Mouse (Mus musculus): ENCODE results near the gene Letmd1. TPM values are rescaled to one million over a fixed set of nuclear protein-coding genes. Genes with fewer than 3 reads are reported as not detected.
"Not testable (repeated sequence)": the region's sequence is repeated elsewhere in the genome, so short reads cannot be mapped to it uniquely, and the experiment has no call there.

The Letmd1 gene
- polyA plus RNA-seq, 1 experiment from 2014 or later, result 44.7 TPM

- 91% methylated on average over 3 of the region's 3 CpGs for WGBS
- ATAC-seq, result no peak
- H3K27ac ChIP-seq, result no peak overlapping the region
- no peak overlapping the region for H3K4me2 ChIP-seq
- H3K4me1 ChIP-seq, result peaks cover 19% of the 10 kb centered on the region
- peaks cover 91% of the 10 kb centered on the region for H3K36me3 ChIP-seq (ENCODE audit: poor library complexity, severe bottlenecking)
- no peak overlapping the region for H3K4me3 ChIP-seq
- H3K27me3 ChIP-seq, result no peaks in the 10 kb centered on the region
- H3K9ac ChIP-seq, result no peak overlapping the region
- no peaks in the 10 kb centered on the region for H3K9me3 ChIP-seq (replicated peaks)
Observed at GRCm38 (mm10) chr15:100485576-100485975, 16.8 kb downstream of the Letmd1 start.

GRCm38 (mm10) chr15:100486450-100486849, 17.6 kb downstream of the Letmd1 start:
- Histone ChIP-seq H3K4me3 (no peak overlapping the region), H3K9ac (no peak overlapping the region), H3K9me3 (replicated peaks) (no peaks in the 10 kb centered on the region), H3K27ac (no peak overlapping the region), H3K4me1 (peaks cover 27% of the 10 kb centered on the region), H3K27me3 (no peaks in the 10 kb centered on the region), H3K36me3 (ENCODE audit: poor library complexity, severe bottlenecking) (peaks cover 82% of the 10 kb centered on the region), H3K4me2 (no peak overlapping the region)
- WGBS, result 17% methylated on average over 7 of the region's 7 CpGs
- no peak for ATAC-seq

- Histone ChIP-seq H3K27ac (no peak overlapping the region), H3K27me3 (no peaks in the 10 kb centered on the region), H3K4me3 (no peak overlapping the region), H3K9me3 (replicated peaks) (no peaks in the 10 kb centered on the region), H3K4me1 (peaks cover 33% of the 10 kb centered on the region), H3K9ac (no peak overlapping the region), H3K4me2 (no peak overlapping the region), H3K36me3 (ENCODE audit: poor library complexity, severe bottlenecking) (peaks cover 76% of the 10 kb centered on the region)
- 93% methylated on average over 2 of the region's 2 CpGs for WGBS
- ATAC-seq, result no peak
Observed at GRCm38 (mm10) chr15:100487050-100487449, 18.2 kb downstream of the Letmd1 start.

GRCm38 (mm10) chr15:100488297-100488696, 19.5 kb downstream of the Letmd1 start:
- WGBS, result 89% methylated on average over 1 of the region's 1 CpGs
- H3K9ac ChIP-seq; H3K4me3 ChIP-seq; H3K27ac ChIP-seq; H3K9me3 ChIP-seq (replicated peaks); ATAC-seq; H3K27me3 ChIP-seq; H3K4me2 ChIP-seq: not testable (repeated sequence)
- Histone ChIP-seq H3K4me1 (peaks cover 46% of the 10 kb centered on the region), H3K36me3 (ENCODE audit: poor library complexity, severe bottlenecking) (peaks cover 63% of the 10 kb centered on the region)

- Histone ChIP-seq H3K9me3 (replicated peaks) (no peaks in the 10 kb centered on the region), H3K36me3 (ENCODE audit: poor library complexity, severe bottlenecking) (peaks cover 54% of the 10 kb centered on the region), H3K27ac (no peak overlapping the region), H3K4me3 (no peak overlapping the region), H3K9ac (no peak overlapping the region), H3K27me3 (no peaks in the 10 kb centered on the region), H3K4me2 (no peak overlapping the region), H3K4me1 (peaks cover 55% of the 10 kb centered on the region)
- no peak for ATAC-seq
- 89% methylated on average over 15 of the region's 15 CpGs for WGBS
Observed at GRCm38 (mm10) chr15:100489263-100489662, 20.4 kb downstream of the Letmd1 start.

- H3K9ac ChIP-seq, result no peak overlapping the region
- peak overlapping the region; percentile 81 for H3K4me2 ChIP-seq
- no peak overlapping the region for H3K27ac ChIP-seq
- WGBS, result 68% methylated on average over 9 of the region's 9 CpGs
- peaks cover 52% of the 10 kb centered on the region for H3K4me1 ChIP-seq
- ATAC-seq, result no peak
- no peaks in the 10 kb centered on the region for H3K27me3 ChIP-seq
- H3K36me3 ChIP-seq (ENCODE audit: poor library complexity, severe bottlenecking), result peaks cover 28% of the 10 kb centered on the region
- H3K4me3 ChIP-seq, result no peak overlapping the region
- no peaks in the 10 kb centered on the region for H3K9me3 ChIP-seq (replicated peaks)
Observed at GRCm38 (mm10) chr15:100491966-100492365, 23.1 kb downstream of the Letmd1 start.

GRCm38 (mm10) chr15:100494647-100495046, 25.8 kb downstream of the Letmd1 start:
- H3K4me2 ChIP-seq, result peak overlapping the region; percentile 81
- peak overlapping the region; percentile 98 for H3K27ac ChIP-seq
- H3K27me3 ChIP-seq, result no peaks in the 10 kb centered on the region
- peaks cover under 1% of the 10 kb centered on the region; the same call in 1 of the 2 replicates for H3K36me3 ChIP-seq (ENCODE audit: poor library complexity, severe bottlenecking)
- no peaks in the 10 kb centered on the region for H3K9me3 ChIP-seq (replicated peaks)
- peak overlapping the region; percentile 97 for H3K9ac ChIP-seq
- peaks cover 48% of the 10 kb centered on the region for H3K4me1 ChIP-seq
- H3K4me3 ChIP-seq, result peak overlapping the region; percentile 79
- WGBS, result under 1% methylated on average over 28 of the region's 29 CpGs
- ATAC-seq, result peak; percentile 89

- no peaks in the 10 kb centered on the region for H3K9me3 ChIP-seq (replicated peaks)
- H3K4me3 ChIP-seq, result peak within 1 kb of the TSS; percentile 79
- H3K4me2 ChIP-seq, result peak within 1 kb of the TSS; percentile 81
- peaks cover 46% of the 10 kb centered on the region for H3K4me1 ChIP-seq
- WGBS, result under 1% methylated on average over 40 of the region's 40 CpGs
- peak within 1 kb of the TSS; percentile 97 for H3K9ac ChIP-seq
- H3K27ac ChIP-seq, result peak within 1 kb of the TSS; percentile 98
- no peaks in the 10 kb centered on the region for H3K27me3 ChIP-seq
- peak; percentile 98 for ATAC-seq
- H3K36me3 ChIP-seq (ENCODE audit: poor library complexity, severe bottlenecking), result no peaks in the 10 kb centered on the region
Observed at GRCm38 (mm10) chr15:100495102-100495501, 26.3 kb downstream of the Letmd1 start, which contains the start of gene Csrnp2. TSS of gene Csrnp2 (minus strand) at chr15:100495488.

GRCm38 (mm10) chr15:100499506-100499905, 30.7 kb downstream of the Letmd1 start:
- ATAC-seq; H3K27ac ChIP-seq; H3K9me3 ChIP-seq (replicated peaks); H3K9ac ChIP-seq; H3K4me1 ChIP-seq; H3K4me2 ChIP-seq; H3K27me3 ChIP-seq; H3K4me3 ChIP-seq: not testable (repeated sequence)
- WGBS, result 90% methylated on average over 8 of the region's 8 CpGs
- peaks cover 19% of the 10 kb centered on the region; the same call in 1 of the 2 replicates for H3K36me3 ChIP-seq (ENCODE audit: poor library complexity, severe bottlenecking)

- 85% methylated on average over 13 of the region's 13 CpGs for WGBS
- H3K27me3 ChIP-seq, result no peaks in the 10 kb centered on the region
- H3K36me3 ChIP-seq (ENCODE audit: poor library complexity, severe bottlenecking), result peaks cover 92% of the 10 kb centered on the region
- no peaks in the 10 kb centered on the region for H3K9me3 ChIP-seq (replicated peaks)
- H3K27ac ChIP-seq, result no peak overlapping the region
- no peak for ATAC-seq
- H3K4me2 ChIP-seq, result no peak overlapping the region
- H3K9ac ChIP-seq, result no peak overlapping the region
- H3K4me3 ChIP-seq, result no peak overlapping the region
- no peaks in the 10 kb centered on the region for H3K4me1 ChIP-seq
Observed at GRCm38 (mm10) chr15:100508454-100509167, 39.8 kb downstream of the Letmd1 start.

GRCm38 (mm10) chr15:100510072-100510471, 41.2 kb downstream of the Letmd1 start:
- ATAC-seq, result no peak
- no peaks in the 10 kb centered on the region for H3K27me3 ChIP-seq
- WGBS, result 94% methylated on average over 11 of the region's 11 CpGs
- no peak overlapping the region for H3K9ac ChIP-seq
- no peak overlapping the region for H3K4me2 ChIP-seq
- no peak overlapping the region for H3K4me3 ChIP-seq
- H3K4me1 ChIP-seq, result no peaks in the 10 kb centered on the region
- H3K36me3 ChIP-seq (ENCODE audit: poor library complexity, severe bottlenecking), result peaks cover 93% of the 10 kb centered on the region
- H3K27ac ChIP-seq, result no peak overlapping the region
- H3K9me3 ChIP-seq (replicated peaks), result no peaks in the 10 kb centered on the region

GRCm38 (mm10) chr15:100513387-100513786, 44.6 kb downstream of the Letmd1 start:
- Histone ChIP-seq H3K4me3 (no peak overlapping the region), H3K27ac (no peak overlapping the region), H3K9ac (no peak overlapping the region), H3K4me2 (no peak overlapping the region), H3K9me3 (replicated peaks) (no peaks in the 10 kb centered on the region), H3K36me3 (ENCODE audit: poor library complexity, severe bottlenecking) (peaks cover 87% of the 10 kb centered on the region), H3K27me3 (no peaks in the 10 kb centered on the region), H3K4me1 (no peaks in the 10 kb centered on the region)
- WGBS, result 92% methylated on average over 4 of the region's 4 CpGs
- no peak for ATAC-seq

GRCm38 (mm10) chr15:100515121-100515520, 46.3 kb downstream of the Letmd1 start:
- WGBS, result 91% methylated on average over 2 of the region's 2 CpGs
- Histone ChIP-seq H3K36me3 (ENCODE audit: poor library complexity, severe bottlenecking) (peaks cover 83% of the 10 kb centered on the region), H3K27ac (no peak overlapping the region), H3K9ac (no peak overlapping the region), H3K4me3 (no peak overlapping the region), H3K27me3 (no peaks in the 10 kb centered on the region), H3K9me3 (replicated peaks) (no peaks in the 10 kb centered on the region), H3K4me2 (no peak overlapping the region), H3K4me1 (no peaks in the 10 kb centered on the region)
- ATAC-seq, result no peak

Measured in forebrain, embryonic 13.5 days (tissue).